Comparison of ENCODE assay signal across 21 mouse cellular contexts in genomic region chr2:9818177-9818785, GRCm38 (mm10).
DNase-seq lines count a peak whose midpoint lies in the region; ATAC-seq and TF ChIP-seq lines count a peak whose summit lies in the region.
"Had no signal": no experiment of that assay in that cellular context is flagged by ENCODE, and none has a peak within 500 bp of the region (broad histone marks: within the 10 kb centered on the region; RNA-seq: fewer than 3 reads in every experiment).

No protein-coding gene starts in this region.

- no peak overlapping the region for H3K27ac ChIP-seq in kidney, embryonic 14.5 days (ENCODE audit: low read depth, low read length)
- no peak overlapping the region for H3K27ac ChIP-seq in intestine, embryonic 15.5 days
- H3K27ac ChIP-seq: heart, embryonic 10.5 days; hindbrain, embryonic 14.5 days; layer of hippocampus, adult 2 months; macrophage; midbrain, embryonic 15.5 days had no signal

- no peaks in the 10 kb centered on the region for H3K9me3 ChIP-seq in kidney, embryonic 14.5 days (ENCODE audit: control insufficient read depth, low read length)
- no peaks in the 10 kb centered on the region for H3K9me3 ChIP-seq in intestine, embryonic 15.5 days
- H3K9me3 ChIP-seq: heart, embryonic 10.5 days; midbrain, embryonic 15.5 days had no signal

- H3K79me3 ChIP-seq in C2C12 (ENCODE audit: low read depth), result no peaks in the 10 kb centered on the region

- no peaks in the 10 kb centered on the region for H3K4me1 ChIP-seq in kidney, embryonic 14.5 days (ENCODE audit: control insufficient read depth, insufficient read depth, low read length)
- H3K4me1 ChIP-seq in intestine, embryonic 15.5 days (replicated peaks), result no peaks in the 10 kb centered on the region
- H3K4me1 ChIP-seq: heart, embryonic 10.5 days; midbrain, embryonic 15.5 days had no signal

- H3K4me3 ChIP-seq in kidney, embryonic 14.5 days (ENCODE audit: low read length), result no peak overlapping the region
- no peak overlapping the region for H3K4me3 ChIP-seq in C2C12 (ENCODE audit: insufficient read depth, poor library complexity, severe bottlenecking)
- no peak overlapping the region for H3K4me3 ChIP-seq in intestine, embryonic 15.5 days (replicated peaks)
- H3K4me3 ChIP-seq: heart, embryonic 10.5 days; layer of hippocampus, adult 2 months; midbrain, embryonic 15.5 days had no signal

- WGBS in kidney, embryonic 14.5 days, result 54% methylated on average over 7 of the region's 7 CpGs
- 37% methylated on average over 7 of the region's 7 CpGs for WGBS in intestine, embryonic 15.5 days

- no peaks in the 10 kb centered on the region for H3K27me3 ChIP-seq in kidney, embryonic 14.5 days (ENCODE audit: control insufficient read depth, insufficient read depth, low read length)
- H3K27me3 ChIP-seq in C2C12 (ENCODE audit: control insufficient read depth, insufficient read depth, insufficient read length), result no peaks in the 10 kb centered on the region
- no peaks in the 10 kb centered on the region for H3K27me3 ChIP-seq in intestine, embryonic 15.5 days (replicated peaks)
- H3K27me3 ChIP-seq: midbrain, embryonic 15.5 days; Patski had no signal

- H3K79me2 ChIP-seq in C2C12 (ENCODE audit: control insufficient read depth, insufficient read depth), result no peaks in the 10 kb centered on the region

- no peaks in the 10 kb centered on the region for H3K36me3 ChIP-seq in kidney, embryonic 14.5 days (ENCODE audit: control insufficient read depth, insufficient read depth, low read length)
- H3K36me3 ChIP-seq in C2C12 (ENCODE audit: control insufficient read depth, insufficient read depth), result no peaks in the 10 kb centered on the region
- no peaks in the 10 kb centered on the region for H3K36me3 ChIP-seq in intestine, embryonic 15.5 days
- H3K36me3 ChIP-seq: heart, embryonic 10.5 days; midbrain, embryonic 15.5 days had no signal

- H3K9ac ChIP-seq in kidney, embryonic 14.5 days (ENCODE audit: low read depth, low read length), result no peak overlapping the region
- no peak overlapping the region for H3K9ac ChIP-seq in intestine, embryonic 15.5 days
- H3K9ac ChIP-seq: hindbrain, embryonic 14.5 days; liver, postnatal 0 days; midbrain, embryonic 15.5 days had no signal

- no peak for ATAC-seq in kidney, embryonic 14.5 days (ENCODE audit: low FRiP score, low TSS enrichment)
- ATAC-seq in intestine, embryonic 15.5 days, result peak; percentile 69
- ATAC-seq: liver, postnatal 0 days; midbrain, embryonic 15.5 days; Patski had no signal

- no peak overlapping the region for H3K4me2 ChIP-seq in kidney, embryonic 14.5 days (replicated peaks; ENCODE audit: low read depth, low read length)
- H3K4me2 ChIP-seq in intestine, embryonic 15.5 days (replicated peaks), result no peak overlapping the region
- H3K4me2 ChIP-seq: hindbrain, embryonic 14.5 days; liver, embryonic 11.5 days; midbrain, embryonic 15.5 days had no signal

- no peak overlapping the region for H3ac ChIP-seq in C2C12 (ENCODE audit: control insufficient read depth, insufficient read length, low read depth)

- DNase-seq in kidney, postnatal 10 days, result peak; percentile 11
- DNase-seq in 3134 (ENCODE audit: extremely low read depth, insufficient read length, low spot score), result peak; percentile 11
- no peak for DNase-seq in natural killer cell, adult 2 months (ENCODE audit: low spot score in 2 of 2)
- DNase-seq in layer of hippocampus, adult 8-10 months (ENCODE audit: low spot score in 2 of 2), result no peak
- no peak for DNase-seq in cerebellum, postnatal 14 days
- DNase-seq: adrenal gland, adult 2 months; cerebellum, adult 11 months; cerebellum, adult 9-11 months; heart, postnatal 4 days; layer of hippocampus, postnatal 36 days; liver, postnatal 0 days had no signal

- TF ChIP-seq CTCF in C2C12 (IDR thresholded peaks at IDR 0.05; ENCODE audit: control insufficient read depth, insufficient read depth, insufficient read length), result no peak

TF ChIP-seq in C2C12, 6 proteins besides CTCF, POLR2A, EP300 and RAD21:
- no peak for TF ChIP-seq MYOG (IDR thresholded peaks at IDR 0.05; ENCODE audit: control insufficient read depth, extremely low read depth, insufficient read length)
- peak; percentile 68 for TF ChIP-seq MYOD1 (IDR thresholded peaks at IDR 0.05; ENCODE audit: control insufficient read depth, insufficient read length, low read depth)
- TF ChIP-seq USF1 (IDR thresholded peaks at IDR 0.05; ENCODE audit: low read depth), result no peak
- peak; percentile 58 for TF ChIP-seq MAX (IDR thresholded peaks at IDR 0.05)
- TF ChIP-seq FOSL1 (IDR thresholded peaks at IDR 0.05; ENCODE audit: insufficient read depth, low read length, poor library complexity, severe bottlenecking), result peak; percentile 25
- TF ChIP-seq CEBPB (IDR thresholded peaks at IDR 0.05; ENCODE audit: low read depth), result peak; percentile 16
TF ChIP-seq in C2C12: peak in this region for 4.

Comparison
In these comparisons a context has a peak if more than half of its experiments do, and no peak if none do; other contexts are left out.
1. DNase-seq: peak in kidney, postnatal 10 days (single experiment) and 3134 (single experiment); none in natural killer cell, adult 2 months (0 of 2), layer of hippocampus, adult 8-10 months (0 of 2) and cerebellum, postnatal 14 days (0 of 2).